Mouse (Mus musculus) neural tube, embryonic 12.5 days (tissue): ENCODE measurements at regions not wholly inside any gene's neighbourhood (a gene's known extent, or its start where the extent isn't known, plus 50 kb on each side); places are given as distances from the start of the nearest gene placed in this dataset.

Source experiments
- ATAC-seq: fragments of 200-750 bp; cut with Nextera tagmentation; 2 replicates; pipeline ENCODE4 v1.8.0; 2017; ENCODE audit warnings: low read depth, mild to moderate bottlenecking, moderate TSS enrichment, moderate library complexity; ENCODE audit not compliant: low FRiP score
- H3K27ac ChIP-seq: fragments of 300-500 bp; sonication (generic); 2 replicates; pipeline ENCODE4 v1.5.1; 2016
- H3K27me3 ChIP-seq: fragments of 300-500 bp; sonication (generic); replicated peaks from 2 replicates; pipeline ENCODE4 v1.6.1; 2016; ENCODE audit warnings: mild to moderate bottlenecking
- H3K36me3 ChIP-seq: fragments of 300-500 bp; sonication (generic); 2 replicates; pipeline ENCODE4 v1.6.1; 2016; ENCODE audit warnings: mild to moderate bottlenecking
- H3K4me1 ChIP-seq: fragments of 300-500 bp; sonication (generic); 2 replicates; pipeline ENCODE4 v1.6.1; 2016
- H3K4me2 ChIP-seq: fragments of 300-500 bp; sonication (generic); replicated peaks from 2 replicates; pipeline ENCODE4 v1.6.1; 2016; ENCODE audit warnings: mild to moderate bottlenecking
- H3K4me3 ChIP-seq: fragments of 300-500 bp; sonication (generic); 2 replicates; pipeline ENCODE4 v1.5.1; 2016
- H3K9ac ChIP-seq: fragments of 300-500 bp; sonication (generic); 2 replicates; pipeline ENCODE4 v1.6.1; 2016; ENCODE audit warnings: mild to moderate bottlenecking
- H3K9me3 ChIP-seq: fragments of 300-500 bp; sonication (generic); 2 replicates; pipeline ENCODE4 v1.6.1; 2016; ENCODE audit warnings: mild to moderate bottlenecking
- WGBS: fragments of 180-500 bp; shearing (Covaris S2); methylation state at CpG from one replicate; pipeline ENCODE4 v1.1.7; 2016; 5-methylcytosine and 5-hydroxymethylcytosine counted together

DNA sequence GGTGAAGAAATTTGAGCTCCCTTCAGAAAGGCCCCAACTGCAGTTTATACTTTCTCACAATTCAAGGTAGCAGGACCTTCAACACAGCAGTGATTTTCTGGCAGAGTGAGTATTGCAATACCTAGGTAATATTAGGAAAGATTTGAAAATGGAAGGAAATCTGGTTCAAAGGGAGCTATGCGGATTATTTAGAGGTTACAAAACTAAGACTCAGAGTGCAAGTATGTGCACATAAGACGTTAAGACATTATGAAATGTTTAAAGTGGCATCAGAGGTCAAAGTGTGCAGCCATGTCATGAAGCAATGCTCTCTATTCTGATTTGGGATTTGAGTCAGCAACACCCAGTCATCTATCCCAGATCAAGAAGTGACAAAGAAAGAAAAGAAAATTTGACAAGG lies 164.6 kb downstream of the Ptn start:
- Histone ChIP-seq H3K27ac (no peak overlapping the region), H3K4me1 (peaks cover 6% of the 10 kb centered on the region; the same call in 1 of the 2 replicates), H3K4me2 (no peak overlapping the region), H3K9ac (no peak overlapping the region), H3K9me3 (no peaks in the 10 kb centered on the region), H3K36me3 (no peaks in the 10 kb centered on the region), H3K4me3 (no peak overlapping the region), H3K27me3 (no peaks in the 10 kb centered on the region)
- ATAC-seq: no peak; the same call in 1 of the 2 replicates
- WGBS: 73% methylated on average over 2 of the region's 2 CpGs

DNA sequence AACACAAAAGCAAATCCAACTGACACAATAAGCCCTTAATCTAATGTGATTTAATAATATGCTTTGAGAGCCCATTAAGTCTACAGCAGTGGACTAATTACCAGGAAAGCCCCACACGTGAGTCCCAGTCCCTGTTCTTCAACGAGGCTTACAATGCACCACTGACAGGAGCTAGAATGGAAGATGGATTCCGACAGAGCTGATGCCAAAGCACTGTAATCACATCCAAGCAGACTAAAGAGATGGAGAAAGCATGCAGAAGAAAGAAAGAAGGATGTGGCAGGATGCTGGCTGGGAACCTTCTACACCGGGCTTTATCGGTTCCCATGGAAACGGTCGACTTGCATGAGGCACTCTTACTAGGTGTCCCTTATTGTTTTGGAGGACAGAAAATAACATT lies 165.1 kb downstream of the Ptn start:
- Histone ChIP-seq H3K4me1 (peaks cover 6% of the 10 kb centered on the region; the same call in 1 of the 2 replicates), H3K27ac (no peak overlapping the region), H3K4me3 (no peak overlapping the region), H3K9me3 (no peaks in the 10 kb centered on the region), H3K27me3 (no peaks in the 10 kb centered on the region), H3K9ac (no peak overlapping the region), H3K36me3 (no peaks in the 10 kb centered on the region), H3K4me2 (no peak overlapping the region)
- WGBS: 23% methylated on average over 7 of the region's 7 CpGs
- ATAC-seq: peak; percentile 91

DNA sequence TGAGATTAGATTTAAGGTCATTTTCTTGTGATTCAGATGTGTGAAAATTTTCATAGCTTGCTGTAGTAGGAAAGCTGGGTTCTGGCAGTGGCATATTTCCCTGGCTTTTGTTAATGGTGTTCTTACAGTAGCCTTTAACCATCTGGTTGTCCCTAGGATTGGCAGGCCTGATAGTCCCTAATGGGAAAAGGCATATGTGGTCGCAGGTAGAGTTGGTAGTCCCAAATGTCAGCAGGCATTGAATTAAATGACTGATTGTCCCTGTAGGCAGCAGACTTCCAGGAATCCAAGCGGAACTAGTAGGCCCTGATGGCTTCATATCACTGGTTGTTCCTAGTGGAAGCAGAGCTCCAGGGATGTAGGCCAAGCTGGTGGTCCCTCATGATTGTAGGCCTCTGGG lies 173.0 kb downstream of the Ptn start:
- Histone ChIP-seq H3K4me3 (no peak overlapping the region), H3K9me3 (no peaks in the 10 kb centered on the region), H3K36me3 (no peaks in the 10 kb centered on the region), H3K4me1 (no peaks in the 10 kb centered on the region), H3K27me3 (no peaks in the 10 kb centered on the region), H3K9ac (no peak overlapping the region), H3K4me2 (no peak overlapping the region), H3K27ac (no peak overlapping the region)
- ATAC-seq: no peak
- WGBS: 92% methylated on average over 2 of the region's 2 CpGs

DNA sequence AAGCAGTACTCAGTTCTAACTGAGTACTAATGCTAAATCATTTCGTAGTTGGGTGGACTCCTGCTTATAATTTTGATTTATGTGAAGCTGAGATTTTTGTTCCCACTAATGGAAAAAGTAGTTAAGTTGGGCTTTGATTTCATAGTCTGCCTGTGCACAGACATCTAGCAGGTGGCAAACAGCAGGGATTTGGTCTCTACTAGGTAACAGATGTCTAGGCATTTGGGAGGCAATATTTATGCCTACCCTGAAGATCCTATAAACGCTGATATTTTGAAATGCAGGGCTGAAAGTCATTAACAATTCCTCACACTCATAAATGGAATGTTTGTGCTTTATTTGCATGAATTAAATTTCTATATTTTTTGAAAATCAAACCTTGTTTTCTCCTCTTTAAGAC lies 182.4 kb downstream of the Ptn start:
- Histone ChIP-seq H3K4me2 (no peak overlapping the region), H3K4me3 (no peak overlapping the region), H3K36me3 (no peaks in the 10 kb centered on the region), H3K4me1 (no peaks in the 10 kb centered on the region), H3K27ac (no peak overlapping the region), H3K27me3 (no peaks in the 10 kb centered on the region), H3K9ac (no peak overlapping the region), H3K9me3 (no peaks in the 10 kb centered on the region)
- 68% methylated on average over 2 of the region's 2 CpGs for WGBS
- ATAC-seq: no peak

DNA sequence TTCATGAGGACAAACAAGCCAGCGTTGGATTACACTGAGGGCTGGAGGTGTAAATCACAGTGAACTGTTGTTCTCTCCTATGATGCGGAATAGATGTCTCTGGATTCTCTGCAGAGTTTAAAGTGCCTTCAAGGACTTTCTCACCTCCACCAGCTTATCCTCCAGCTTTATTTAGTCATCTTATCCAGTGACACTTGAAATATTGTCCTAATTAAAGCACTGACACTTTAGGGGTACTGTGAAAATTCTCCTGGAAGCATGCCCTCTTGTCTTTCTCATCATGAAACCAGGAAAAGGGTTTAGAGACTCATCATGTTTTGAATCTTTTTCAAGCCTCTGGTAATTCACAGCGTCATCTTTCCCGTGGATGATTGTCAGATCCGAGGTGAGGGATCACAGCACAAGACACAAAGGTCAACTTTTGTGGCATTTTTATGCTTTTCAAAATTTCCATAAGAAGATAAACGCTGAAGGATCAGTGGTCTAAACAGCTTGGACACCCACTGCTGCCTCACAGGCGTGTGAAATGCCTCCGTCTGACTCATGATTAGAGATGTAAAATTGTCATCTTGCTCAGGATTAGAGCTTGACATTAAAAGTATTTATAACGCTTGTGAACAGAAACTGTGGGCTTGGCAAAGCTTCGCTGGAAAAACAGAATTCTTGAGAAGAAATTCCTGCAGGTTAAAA lies 201.6 kb downstream of the Ptn start:
- H3K27me3 ChIP-seq: no peaks in the 10 kb centered on the region
- H3K4me2 ChIP-seq: no peak overlapping the region
- H3K9ac ChIP-seq: no peak overlapping the region
- H3K36me3 ChIP-seq: no peaks in the 10 kb centered on the region
- H3K4me1 ChIP-seq: no peaks in the 10 kb centered on the region
- H3K27ac ChIP-seq: no peak overlapping the region
- no peak overlapping the region for H3K4me3 ChIP-seq
- ATAC-seq: no peak
- 67% methylated on average over 10 of the region's 10 CpGs for WGBS
- H3K9me3 ChIP-seq: no peaks in the 10 kb centered on the region

DNA sequence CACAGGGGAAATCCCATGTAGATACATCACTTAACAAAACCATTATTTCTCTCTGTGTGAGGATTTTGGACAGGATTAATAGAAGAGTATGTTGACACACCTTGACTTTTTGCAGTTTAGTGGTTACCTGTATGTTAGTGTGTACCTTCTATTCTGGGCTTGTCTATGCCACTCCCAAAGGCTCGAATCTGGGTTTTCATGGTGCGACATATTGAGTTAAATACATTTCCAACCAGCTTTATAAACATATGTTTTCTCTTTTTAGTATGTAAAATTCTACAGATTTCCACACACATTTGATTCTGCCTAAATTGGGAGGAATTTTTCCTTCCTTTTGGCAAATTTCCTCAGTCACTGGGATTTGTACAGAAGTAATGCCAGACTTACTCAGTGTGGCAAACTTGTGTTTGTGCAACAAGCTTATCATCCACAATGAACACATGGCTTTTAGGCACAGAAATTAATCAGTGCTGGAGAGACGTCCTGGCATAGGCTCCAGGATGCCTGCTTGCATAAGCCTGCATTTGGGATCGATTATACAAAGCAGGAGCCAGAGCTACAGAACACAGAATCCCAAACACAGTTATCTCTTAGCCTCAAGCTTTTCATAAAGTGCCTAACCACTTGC lies 204.3 kb downstream of the Ptn start:
- H3K36me3 ChIP-seq: no peaks in the 10 kb centered on the region
- no peak overlapping the region for H3K9ac ChIP-seq
- no peaks in the 10 kb centered on the region for H3K9me3 ChIP-seq
- H3K4me1 ChIP-seq: no peaks in the 10 kb centered on the region
- WGBS: 76% methylated on average over 4 of the region's 4 CpGs
- H3K4me3 ChIP-seq: no peak overlapping the region
- no peak for ATAC-seq
- no peak overlapping the region for H3K4me2 ChIP-seq
- H3K27ac ChIP-seq: no peak overlapping the region
- H3K27me3 ChIP-seq: no peaks in the 10 kb centered on the region

DNA sequence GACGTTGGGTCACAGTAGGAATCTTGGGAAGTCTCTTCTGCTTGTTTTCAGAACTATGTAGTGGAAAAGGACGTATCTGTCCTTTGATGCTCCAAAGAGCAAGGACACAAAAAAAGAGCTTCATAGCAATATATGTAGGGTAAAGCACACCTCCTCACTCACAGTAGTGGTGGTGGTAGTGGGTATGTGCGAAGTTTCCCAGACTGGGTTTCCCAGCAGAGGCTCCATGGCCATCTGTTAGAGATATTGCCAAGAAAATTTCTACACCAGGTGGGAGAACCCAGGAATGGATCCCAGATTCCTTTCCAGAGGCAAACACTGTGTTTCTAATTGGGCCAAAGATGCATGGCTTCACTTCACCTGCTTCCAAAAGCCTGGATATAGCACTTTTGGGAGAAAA lies 205.2 kb downstream of the Ptn start:
- 88% methylated on average over 3 of the region's 3 CpGs for WGBS

DNA sequence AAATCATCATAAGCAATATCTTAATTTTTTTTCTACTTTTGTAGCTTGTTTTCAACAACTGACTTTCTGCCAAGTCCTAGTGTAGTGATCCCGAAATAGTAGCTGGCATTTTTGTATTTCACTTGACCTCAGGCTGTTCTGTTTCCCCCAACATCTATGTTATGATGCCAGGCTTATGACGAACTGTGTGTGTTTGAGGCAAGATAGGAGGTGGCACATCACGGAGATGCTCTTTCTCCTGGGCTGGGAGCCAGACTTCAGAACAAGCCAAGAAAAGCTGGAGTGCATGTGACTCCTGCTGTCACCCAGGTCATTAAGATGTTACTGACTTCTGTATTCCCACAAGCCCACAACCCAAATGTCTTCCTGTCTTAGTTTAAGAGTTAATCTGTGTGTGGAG lies 208.7 kb downstream of the Chrm2 start:
- H3K4me1 ChIP-seq: no peaks in the 10 kb centered on the region
- no peak overlapping the region for H3K4me3 ChIP-seq
- no peaks in the 10 kb centered on the region for H3K36me3 ChIP-seq
- no peak overlapping the region for H3K27ac ChIP-seq
- H3K4me2 ChIP-seq: no peak overlapping the region
- H3K27me3 ChIP-seq: no peaks in the 10 kb centered on the region
- H3K9me3 ChIP-seq: no peaks in the 10 kb centered on the region
- ATAC-seq: no peak
- WGBS: 81% methylated on average over 3 of the region's 3 CpGs
- no peak overlapping the region for H3K9ac ChIP-seq

More for the DNA sequence above, 205.2 kb downstream of the Ptn start:
- no peak for ATAC-seq
- Histone ChIP-seq H3K27me3 (no peaks in the 10 kb centered on the region), H3K4me3 (no peak overlapping the region), H3K4me2 (no peak overlapping the region), H3K36me3 (no peaks in the 10 kb centered on the region), H3K9ac (no peak overlapping the region), H3K27ac (no peak overlapping the region), H3K9me3 (no peaks in the 10 kb centered on the region), H3K4me1 (no peaks in the 10 kb centered on the region)

DNA sequence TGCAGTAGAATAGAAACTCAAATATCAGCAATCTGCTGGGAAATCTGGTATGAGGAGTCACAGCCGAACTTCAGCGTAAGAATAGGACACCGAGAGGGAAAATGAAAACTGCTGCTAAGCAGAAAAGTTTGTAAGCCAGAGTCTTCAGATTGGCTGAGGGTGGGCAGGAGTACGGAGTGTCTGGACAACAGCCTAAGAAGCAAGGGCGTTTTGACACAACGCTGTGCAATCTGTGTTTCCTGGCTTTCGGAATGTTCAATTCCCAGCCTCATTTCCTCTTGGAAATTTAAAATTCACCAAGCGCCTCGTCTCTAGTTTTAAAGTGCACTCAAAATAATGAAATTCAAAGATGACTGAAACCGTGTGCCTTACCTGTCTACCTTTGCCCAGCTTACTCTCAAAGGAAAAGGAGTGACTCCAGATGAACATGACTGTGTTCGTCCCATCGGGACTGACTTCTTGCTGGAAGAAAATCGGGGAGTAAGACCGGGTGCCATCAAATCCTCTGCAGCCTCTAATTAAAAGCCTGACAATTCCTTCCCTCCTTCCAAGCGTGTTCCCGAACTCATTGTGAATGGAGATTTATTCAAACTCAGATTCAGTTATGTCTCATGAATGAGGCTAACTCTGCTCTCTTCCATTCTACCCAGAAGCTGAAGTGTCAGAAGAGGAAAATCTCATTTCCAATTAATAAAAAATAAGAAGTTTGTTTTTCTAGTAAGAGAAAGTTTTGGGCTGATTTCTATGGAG lies 203.2 kb downstream of the Chrm2 start:
- H3K36me3 ChIP-seq: no peaks in the 10 kb centered on the region
- no peaks in the 10 kb centered on the region for H3K9me3 ChIP-seq
- H3K27ac ChIP-seq: no peak overlapping the region
- H3K4me1 ChIP-seq: no peaks in the 10 kb centered on the region
- H3K4me3 ChIP-seq: no peak overlapping the region
- 86% methylated on average over 16 of the region's 16 CpGs for WGBS
- no peak overlapping the region for H3K9ac ChIP-seq
- H3K4me2 ChIP-seq: no peak overlapping the region
- no peak for ATAC-seq
- no peaks in the 10 kb centered on the region for H3K27me3 ChIP-seq

DNA sequence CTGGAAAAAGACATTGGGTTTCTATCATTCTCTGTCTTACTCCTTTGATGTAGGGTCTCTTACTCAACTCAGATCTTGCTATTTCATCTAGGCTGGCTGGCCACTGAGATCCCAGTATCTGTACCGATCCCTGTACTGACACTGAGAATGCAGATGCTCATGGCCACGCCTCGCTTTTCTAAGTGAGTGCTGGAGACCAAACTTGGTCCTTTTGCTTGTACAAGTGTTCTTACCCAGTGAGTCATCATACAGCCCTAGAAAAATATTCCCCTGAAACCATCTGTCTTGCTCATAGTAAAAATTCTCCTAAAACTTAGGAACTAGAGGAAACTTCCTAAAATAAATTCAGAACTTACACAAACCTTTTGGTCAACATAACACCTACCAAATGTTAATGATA lies 193.2 kb downstream of the Chrm2 start:
- Histone ChIP-seq H3K4me1 (no peaks in the 10 kb centered on the region), H3K9me3 (no peaks in the 10 kb centered on the region), H3K9ac (no peak overlapping the region), H3K27me3 (no peaks in the 10 kb centered on the region), H3K4me3 (no peak overlapping the region), H3K36me3 (no peaks in the 10 kb centered on the region), H3K27ac (no peak overlapping the region), H3K4me2 (no peak overlapping the region)
- 91% methylated on average over 3 of the region's 3 CpGs for WGBS
- ATAC-seq: no peak
